Mouse (Mus musculus) adrenal gland, postnatal 36 days (tissue): ENCODE measurements around the gene Kcnk5. TPM values are rescaled to one million over a fixed set of nuclear protein-coding genes. Genes with fewer than 3 reads are reported as not detected.
A peak's percentile ranks its signal among the peaks of the same experiment; 100 is the strongest.

Experiments
- DNase-seq, 2 experiments: peaks; one replicate each; pipeline ENCODE4 v3.0.0; 2021; ENCODE audit warnings: mixed read lengths in 1 of 2
- total RNA-seq, 2 experiments: library from RNA; stranded (reverse); gene quantifications; 2 replicates each; pipeline ENCODE4 v1.2.3; 2021

Gene Kcnk5
- total RNA-seq, 2 experiments from 2014 or later: 8.6 to 13.9 TPM

DNA sequence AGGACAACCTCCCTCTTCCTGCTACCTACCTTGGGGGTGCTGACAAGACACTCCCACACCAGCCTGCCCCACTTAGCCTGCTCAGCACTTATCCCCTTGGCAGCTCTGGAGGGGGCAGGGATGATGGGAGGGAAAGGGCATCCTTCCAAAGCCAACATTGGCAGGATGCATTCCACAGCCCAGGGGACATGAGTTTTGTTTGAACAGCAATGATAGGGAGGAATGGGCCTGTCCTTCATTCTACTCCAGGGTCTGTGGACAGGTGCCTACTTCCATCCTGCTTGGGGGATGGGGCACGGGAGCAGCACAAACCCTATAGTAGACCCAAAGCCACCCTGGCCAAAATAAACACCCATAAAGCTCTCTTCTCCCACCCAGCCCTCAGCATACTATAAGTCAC lies 16.2 kb downstream of the Kcnk5 start:
- DNase-seq: peak in 1 of 2 experiments; percentile 33

DNA sequence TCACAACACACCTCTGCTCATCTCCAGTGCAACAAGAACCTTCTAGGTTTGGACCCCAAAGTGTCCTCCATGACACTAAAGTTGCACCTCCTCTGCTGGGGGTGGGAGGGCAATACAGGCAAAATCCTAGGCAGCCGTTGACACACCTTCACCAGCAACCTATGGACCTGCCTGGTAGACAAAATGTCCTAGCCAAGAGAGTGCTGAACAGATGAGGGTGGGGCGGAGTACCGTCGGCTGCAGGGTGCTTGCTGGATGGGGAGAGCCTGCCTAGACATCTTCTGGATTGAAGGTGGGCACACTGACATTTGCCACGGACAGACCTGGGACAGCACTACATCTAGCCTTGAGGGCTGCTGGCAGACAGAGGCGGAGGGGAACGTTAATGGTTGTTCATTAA lies 17.2 kb downstream of the Kcnk5 start:
- no peak for DNase-seq

DNA sequence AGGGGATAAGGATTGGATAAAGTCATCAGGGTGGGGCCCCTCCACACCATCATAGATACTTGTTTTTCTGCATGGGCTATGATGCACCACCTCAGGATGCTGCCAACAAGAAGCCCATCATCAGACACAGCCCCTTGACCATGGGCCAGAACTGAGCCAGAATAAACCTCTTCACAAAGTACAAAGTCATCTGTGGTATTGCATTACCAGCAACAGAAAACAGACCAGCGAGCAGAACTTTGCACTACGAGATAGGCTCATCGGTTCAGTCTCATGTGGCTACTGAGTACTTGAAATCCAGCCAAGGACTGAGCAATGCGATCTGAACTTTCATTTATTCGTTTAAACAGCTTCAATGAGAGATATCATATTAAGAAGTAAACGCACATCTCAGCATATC lies 18.9 kb downstream of the Kcnk5 start:
- peak in 1 of 2 experiments; percentile 34 for DNase-seq

DNA sequence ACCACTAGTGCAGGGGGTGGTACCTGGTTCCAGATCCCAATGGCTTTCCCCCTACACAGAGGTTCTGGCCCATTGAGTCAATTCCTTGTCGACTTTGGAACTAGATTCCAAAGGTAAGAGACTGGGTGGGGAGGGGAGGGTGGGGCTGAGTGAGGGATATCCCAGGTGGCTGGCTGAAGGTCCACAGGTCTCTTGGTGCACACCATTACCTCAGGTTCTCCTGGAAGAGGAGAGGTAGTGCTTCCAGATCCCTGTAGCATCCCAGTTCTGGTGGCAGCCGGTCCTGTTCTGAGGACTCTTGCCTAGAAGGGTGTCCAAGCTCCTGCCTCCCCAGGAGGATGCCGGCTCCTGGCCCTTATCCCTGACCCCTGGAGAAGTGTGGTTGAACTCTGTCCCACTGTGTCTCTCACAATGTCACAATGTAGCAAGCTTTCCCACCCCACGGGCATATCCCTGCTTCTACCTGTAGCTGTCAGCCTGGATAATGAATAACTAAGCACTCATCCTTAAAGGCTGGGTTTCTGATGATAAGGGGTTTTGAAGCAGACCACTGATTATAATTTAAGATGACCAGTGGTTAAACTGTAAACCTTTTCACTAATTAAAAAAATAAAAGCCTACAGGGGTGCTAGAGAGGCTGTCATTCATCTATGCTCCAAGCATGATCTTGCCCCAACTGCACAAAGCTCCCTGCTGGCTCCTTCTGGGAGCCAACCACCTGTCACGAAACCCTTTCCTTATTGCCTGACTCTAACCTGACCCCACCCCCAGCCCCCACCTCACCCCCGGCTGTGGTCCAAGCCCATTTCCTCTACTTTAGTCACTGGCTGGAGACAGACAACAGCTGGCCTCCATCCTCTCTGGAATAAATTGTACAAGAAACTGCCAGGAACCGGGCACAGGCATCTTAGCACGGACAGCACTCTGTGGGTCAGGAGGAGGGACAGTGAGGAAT lies 22.6 kb downstream of the Kcnk5 start:
- no peak for DNase-seq

DNA sequence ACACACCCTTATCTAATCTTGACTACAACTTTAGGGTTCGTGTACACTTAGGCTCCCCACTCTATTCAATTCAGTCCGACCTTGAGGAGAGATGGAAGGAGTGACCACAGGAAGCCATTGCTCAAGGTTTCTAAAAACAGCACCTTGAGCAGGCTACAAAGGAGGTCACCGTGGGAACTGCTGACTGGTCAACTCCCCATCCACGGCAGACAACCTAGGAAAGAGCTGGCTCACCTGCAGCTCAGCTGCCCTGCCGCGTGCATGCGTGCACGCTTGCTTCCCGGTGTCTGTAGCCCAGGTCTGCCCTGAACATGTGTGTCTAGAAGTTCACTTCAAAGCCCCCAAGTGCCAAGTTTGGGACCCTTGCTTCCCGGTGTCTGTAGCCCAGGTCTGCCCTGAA lies 24.0 kb downstream of the Kcnk5 start:
- DNase-seq: no peak

DNA sequence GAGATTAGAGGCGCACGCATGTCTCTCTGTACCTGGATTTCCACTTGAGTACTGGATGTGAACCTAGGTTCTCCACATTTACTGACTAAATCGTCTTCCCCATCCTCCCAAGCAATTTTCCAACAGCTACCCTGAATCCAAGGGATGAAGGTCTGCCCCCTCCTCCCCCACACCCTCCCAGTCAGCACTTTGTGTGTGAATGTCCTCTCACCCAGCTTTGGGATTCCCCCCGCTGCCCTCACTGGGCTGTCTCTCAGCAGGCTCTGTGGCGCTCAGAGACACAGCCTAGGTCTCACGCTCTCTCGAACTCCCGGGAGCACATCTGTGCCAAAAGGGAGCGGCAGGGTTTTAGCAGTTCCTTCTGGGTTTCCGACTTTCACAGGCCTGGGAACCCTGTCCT lies 25.9 kb downstream of the Kcnk5 start:
- no peak for DNase-seq

DNA sequence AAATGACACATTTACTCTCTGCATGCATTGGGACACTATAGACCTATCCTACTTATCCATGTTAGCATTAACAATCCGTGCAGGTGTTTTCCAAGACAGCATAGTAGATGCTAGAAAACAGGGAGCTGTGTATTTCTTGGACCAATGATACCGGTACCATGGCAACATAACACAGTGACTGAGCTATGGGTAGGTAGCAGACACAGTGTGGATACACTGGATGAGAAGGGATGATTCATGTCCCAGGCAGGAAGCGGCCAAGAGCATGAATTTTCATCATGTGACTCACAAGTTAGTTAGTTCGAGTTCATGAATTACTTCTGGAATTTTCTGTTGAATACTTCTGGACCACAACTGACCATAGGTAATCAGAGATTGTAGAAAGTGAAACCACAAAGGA lies 26.7 kb downstream of the Kcnk5 start:
- no peak for DNase-seq

DNA sequence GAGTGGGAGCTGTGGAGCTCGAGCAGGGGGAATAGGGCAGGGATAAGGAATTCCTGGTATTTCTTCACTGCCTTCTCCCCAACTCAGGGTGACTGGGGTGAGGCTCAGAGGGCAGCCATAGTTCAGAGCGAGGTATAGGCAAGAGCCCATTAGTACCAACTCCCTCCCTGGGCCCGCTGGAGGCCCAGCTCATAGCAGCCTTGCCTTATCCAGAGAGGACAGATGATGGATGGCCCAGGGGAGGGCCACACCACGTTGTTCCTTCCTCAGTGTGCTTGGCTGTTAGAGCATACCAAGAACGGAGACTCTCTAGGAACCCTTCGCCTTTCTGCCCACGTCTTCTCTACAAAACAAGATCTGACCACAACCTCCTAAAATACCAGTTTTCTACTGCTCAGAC lies 27.4 kb downstream of the Kcnk5 start:
- no peak for DNase-seq

DNA sequence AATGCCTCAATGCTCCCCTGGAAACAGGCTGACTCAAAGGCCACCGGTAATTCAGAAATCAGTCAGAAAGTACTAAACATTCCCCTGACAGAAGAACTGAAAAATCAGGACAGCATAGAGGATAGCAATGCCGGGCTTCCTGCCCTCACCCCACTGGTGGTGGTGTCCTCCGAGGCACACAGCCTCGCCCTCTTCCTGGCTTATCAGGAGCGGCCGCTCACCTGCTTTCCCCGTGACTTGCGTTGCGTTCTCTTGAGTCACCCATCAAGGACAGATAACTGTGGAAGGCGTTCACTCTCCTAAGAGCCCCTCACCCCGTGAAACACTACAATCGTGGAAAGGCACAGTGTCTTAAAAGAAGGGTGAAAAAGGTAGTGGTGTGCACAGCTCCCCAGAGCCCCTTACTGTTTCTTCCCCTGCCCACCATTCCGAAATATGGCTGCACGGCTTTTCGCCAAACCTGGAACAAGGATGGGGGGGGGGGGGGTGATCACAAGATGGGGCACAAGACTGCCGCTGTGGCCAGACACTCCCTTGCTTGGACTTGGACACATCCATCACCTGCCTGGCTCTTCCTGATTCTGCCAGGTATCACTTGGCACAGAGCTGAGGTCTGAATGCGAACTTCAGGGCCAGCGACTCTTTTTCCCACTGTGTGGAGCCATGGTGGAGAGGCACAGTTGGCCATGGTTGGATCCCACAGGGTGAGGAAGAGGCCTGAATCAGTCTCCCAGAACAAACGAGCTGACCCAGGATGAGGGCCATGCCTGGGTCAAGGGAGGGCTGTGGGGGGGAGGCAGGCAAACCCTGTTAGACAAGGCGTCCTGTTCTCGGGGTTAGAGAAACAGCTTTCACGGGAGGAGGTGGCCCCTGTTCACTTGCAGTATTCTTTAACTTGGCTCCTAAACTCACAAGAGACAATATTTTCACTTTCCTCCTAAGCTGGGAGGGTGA lies 32.2 kb downstream of the Kcnk5 start:
- DNase-seq: peak in 1 of 2 experiments; percentile 28

DNA sequence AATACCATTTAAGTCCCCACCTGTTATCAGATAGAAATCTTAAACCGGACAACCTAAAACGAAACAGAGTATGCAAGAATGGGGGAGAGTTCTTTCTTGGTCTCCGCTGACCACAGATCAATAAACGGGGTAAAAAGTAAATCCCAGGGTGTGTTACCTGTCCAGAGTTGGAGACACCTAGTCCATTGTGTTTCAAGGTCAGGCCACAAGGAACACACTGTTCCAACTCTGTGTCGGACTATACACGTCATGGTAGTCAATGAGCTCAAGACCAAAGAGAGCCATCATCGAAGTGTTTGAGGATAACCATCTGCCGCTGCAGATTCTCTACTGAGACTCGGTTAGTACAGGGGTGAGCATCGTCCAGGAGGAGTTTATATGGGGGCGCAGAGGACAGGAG lies 33.1 kb downstream of the Kcnk5 start:
- DNase-seq: no peak

DNA sequence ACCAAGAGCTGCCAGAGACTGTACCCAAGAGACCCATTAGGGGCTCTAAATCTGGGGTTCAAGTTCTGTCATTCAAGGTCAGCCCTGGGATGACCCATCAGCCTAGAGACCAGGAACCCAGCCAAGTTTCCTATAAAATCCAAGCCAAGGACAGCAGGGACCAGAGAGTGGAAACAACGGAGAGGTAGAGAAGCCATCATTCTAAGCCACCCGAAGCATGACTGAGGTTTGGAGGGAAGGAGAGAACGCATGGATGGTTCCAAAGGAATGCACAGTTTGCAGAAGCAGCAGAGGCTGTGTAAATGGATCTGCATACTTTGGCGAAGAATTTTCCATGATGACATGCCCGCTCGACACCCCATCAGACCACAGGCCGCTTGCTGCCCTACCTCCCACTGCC lies 33.8 kb downstream of the Kcnk5 start:
- peak in 1 of 2 experiments; percentile 31 for DNase-seq

DNA sequence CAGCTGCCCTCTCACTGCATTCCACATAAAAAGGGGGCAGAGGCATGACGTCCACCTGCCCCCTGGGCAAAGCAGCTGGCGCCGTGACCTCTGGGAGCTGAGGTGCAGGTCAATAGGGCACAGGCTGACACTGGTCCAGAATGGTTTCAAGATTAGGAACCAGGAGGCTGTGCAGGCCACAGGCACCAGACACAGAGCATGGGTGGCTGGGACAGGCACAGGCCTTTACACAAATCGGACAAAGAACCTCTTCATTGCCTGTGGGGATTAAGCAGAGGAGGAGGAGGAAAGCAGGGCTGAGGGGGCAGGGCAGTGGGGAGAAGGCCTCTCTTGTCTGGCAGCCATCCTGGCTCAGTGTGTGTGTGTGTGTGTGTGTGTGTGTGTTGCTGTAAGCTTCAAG lies 37.5 kb downstream of the Kcnk5 start:
- no peak for DNase-seq

DNA sequence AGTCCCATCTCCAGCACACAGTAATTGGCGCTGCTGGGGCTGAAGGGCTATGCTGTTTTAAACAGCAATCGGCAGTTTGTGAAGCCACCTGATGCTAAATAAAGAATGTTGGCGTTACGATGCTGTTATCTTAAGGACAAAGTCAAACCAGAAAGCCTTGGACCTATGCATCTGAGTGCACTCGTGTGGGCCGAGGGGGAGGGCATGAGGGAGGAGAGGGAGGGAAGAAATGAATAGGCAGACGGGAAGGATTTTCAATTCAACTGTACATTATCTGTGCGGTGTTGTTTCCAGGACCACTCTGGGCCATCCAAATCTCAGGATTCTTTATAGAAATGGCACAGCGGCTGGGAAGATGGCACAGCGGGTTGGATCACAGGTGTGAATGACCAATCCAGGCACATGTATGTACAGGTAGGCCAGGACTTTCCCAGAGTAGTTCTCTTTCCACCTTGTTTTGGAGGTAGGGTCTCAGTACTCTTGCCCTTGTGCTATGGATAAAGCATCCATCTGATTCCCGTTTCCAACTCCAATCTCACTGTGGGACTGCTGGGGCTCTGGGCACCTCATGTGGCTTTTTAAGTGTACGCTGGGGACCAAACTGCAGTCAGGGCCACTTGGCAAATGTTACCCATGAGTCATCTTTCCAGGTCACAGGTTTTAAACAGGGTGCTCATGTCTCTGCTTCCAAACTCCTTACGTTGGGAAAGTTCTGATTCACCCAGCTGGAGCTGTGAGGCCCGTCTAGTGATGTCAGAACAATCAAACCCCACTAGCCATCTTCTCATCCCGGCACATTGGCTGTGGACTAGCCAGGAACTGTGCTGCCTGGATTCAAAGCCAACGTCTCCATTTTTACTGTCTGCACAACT lies 42.9 kb downstream of the Kcnk5 start, which contains the start of gene Saysd1:
Gene Saysd1, minus strand, starts transcription at position 51 of the 872 bp plus-strand sequence.
- peak; percentile 27 to 37 for DNase-seq

DNA sequence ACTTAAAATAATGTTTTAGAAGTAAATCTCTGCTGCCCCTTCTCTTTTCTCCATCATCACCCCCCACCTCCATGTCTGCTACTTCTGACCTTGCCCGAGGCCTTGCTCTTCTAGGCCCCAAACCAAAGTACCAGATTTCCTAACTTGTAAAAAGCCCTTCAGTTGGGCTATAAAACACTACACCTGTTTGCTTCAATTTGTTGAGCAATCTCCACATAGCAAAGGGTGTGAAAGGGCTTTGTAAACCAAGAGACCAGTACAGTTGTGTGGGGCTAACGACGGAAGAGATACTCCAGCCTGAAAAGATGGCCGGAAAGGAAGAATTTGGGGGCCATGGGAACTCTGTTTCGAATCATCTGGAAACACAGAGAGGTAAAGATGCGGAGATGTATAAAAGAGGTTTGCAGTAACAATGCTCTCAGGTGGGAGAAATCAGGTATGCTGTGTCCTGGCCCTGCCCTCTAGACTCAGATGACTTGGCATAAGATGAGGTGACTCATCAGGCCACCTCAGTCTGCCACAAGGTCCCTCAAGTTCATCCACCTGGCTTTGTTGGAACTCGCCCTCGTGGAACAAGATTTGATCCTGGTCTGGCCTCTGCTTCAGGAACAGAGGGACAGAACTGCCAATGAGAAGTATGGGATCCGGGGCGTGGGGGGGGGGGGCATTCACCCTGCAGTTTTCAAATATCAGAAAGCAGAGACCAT lies 46.5 kb downstream of the Kcnk5 start:
- DNase-seq: no peak

DNA sequence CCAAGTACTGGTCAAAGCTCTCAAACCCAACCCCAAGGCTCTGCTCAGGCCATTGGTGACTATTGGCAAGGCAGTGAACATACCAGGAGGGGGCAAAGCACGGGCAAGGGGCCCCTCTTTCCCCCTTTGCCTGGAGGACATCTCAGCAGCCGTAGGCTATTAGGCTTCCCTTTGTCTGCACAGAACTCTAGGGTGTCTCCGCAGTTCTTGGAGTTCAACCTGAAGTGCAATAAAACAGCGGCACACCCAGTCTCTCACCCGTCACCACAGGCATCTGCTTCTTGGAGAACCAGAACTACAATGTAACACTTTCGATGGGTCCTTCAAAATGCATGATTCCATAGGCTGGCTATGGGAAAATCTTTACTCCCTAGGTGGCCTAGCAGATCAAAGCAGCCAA lies 53.4 kb downstream of the Kcnk5 start:
- DNase-seq: no peak

DNA sequence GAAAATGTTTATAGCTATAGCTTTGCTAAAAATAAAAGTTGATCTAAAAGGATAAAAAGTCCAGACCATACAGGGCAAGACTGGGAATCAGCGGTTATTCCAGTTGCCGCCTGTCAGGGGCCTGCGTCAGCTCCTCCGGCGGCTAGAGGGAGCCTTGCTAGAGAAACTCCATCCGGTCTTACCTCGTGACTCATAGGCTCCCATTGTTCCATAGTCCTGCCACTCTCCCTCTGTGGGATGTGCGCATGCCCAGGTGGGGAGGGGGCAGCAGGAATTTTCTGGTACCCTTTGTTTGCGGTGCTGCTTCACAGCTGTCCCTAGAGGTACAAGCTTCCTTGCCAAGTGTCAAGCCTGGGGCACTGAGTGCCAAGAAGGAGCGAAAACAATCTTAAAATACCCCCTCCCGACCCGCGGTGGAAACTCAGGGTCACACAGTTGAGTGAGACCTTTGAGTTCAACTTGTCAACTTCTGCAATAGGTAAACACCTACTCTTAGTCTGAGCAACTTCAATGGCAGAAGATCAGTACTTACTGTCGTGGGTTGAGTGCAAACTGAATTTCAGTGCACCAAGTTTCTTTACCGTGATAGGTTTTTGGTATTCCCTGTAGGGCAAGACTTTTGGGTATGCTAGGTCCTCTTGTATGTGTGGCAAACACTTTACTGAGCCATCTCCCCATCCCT lies 54.1 kb downstream of the Kcnk5 start:
- no peak for DNase-seq

DNA sequence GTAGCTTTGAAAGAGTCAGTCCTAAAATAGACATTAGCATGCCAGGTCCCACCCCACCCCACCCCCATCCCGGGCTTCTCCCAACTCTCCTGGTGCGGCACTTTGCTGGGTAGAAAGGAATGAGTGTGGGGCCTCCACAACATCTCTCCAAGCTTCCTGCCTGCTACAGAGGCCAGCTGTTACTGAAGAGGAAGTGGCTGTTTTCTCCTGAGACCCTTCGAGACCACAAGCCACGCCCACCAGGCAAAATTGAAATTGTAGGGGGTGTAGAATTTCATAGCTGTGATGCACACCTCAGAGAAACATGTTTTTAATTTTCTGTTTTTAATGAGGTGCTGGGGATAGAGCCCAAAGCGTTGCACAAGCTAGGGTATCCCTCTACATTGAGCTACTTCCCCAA lies 60.7 kb downstream of the Kcnk5 start:
- DNase-seq: no peak

DNA sequence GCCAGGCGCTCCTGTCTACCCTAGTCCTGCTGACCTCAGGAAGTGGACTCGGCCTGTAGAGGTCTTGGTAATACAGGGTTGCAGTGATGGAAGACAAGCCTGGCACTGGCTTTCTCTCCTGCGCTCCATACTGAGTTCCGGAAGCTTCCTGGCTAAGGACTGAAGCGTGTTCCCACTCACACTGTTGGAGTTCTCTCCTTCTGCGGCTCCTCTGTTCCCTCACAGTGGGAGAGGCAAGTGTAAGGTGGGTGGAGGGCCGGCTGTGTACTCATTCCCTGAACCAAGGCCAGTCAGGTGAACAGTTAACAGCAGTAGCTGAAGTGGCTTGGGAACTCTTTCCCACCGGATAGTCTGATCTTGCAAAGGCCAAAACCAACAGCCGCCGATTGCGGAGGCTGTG lies 61.6 kb downstream of the Kcnk5 start:
- no peak for DNase-seq

DNA sequence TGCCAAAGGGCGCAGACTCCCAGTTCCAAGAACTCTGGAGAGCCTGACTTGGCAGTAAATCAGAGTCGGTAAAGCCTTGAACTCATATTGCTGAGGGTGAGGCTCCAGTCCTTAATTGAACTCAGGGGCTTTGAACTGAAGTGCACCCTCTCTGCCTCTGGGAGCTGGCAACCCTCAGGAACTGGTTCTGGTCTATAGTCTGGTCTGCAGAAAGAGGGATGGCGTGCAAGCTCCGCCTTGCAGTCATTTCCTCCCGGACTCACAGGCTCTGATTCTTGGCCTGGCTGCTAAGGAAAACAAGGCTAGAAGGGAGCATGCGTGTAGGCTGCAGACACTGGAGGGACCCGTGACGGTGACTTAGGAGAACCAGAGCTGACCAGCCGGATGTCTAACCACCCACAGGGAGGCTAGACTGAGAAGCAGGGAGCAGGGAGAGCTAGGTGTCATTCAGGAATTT lies 65.4 kb downstream of the Kcnk5 start:
- peak; percentile 36 to 50 for DNase-seq

DNA sequence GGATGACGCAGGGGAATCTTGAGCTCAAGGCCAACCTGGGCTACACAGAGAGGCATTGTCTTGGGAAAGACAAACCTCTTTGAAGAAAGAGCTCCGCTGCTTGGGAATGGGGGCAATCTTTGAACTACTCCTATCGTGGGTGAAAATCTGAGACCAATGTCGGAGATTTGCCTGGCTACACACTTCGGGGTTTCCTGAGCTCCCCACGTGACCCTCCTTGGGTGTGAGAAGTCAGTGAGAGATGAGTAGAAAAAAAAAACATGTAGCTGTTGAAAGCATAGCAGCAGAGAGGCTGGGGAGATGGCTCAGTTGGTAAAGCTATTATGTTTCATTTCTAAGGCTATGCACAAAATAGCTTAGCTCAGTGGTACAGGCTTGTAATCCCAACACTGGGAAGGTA lies 66.7 kb downstream of the Kcnk5 start:
- no peak for DNase-seq
